Mouse (Mus musculus): ENCODE measurements around the gene Rptor. TPM values are rescaled to one million over a fixed set of nuclear protein-coding genes. Genes with fewer than 3 reads are reported as not detected.

Rptor gene
- polyA plus RNA-seq, 1 experiment from 2014 or later = 7.1 TPM

DNA sequence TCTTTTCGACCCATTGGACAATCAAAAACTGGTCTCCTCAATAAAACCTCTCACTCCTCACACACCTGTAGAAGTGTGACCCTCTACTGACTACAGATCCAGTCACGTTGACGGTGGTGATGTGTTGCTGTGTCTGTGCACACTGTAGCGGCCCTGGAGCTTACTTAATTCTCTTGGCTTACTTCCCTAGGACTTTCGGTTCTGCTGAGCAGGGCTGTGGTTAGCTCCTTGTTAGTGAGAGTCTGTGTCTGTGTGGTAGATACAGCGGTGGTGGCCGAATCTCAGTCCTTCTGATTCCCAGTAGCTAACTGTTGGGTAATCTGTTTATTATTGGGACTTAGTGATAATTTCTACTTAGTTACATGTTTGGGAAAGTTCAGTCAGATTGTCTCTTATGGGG lies 12.4 kb downstream of the Rptor start:
- TF ChIP-seq CTCF (IDR thresholded peaks at IDR 0.05; ENCODE audit: low read depth) = no peak
- H3K9ac ChIP-seq (ENCODE audit: low read depth, low read length) = no peak overlapping the region

DNA sequence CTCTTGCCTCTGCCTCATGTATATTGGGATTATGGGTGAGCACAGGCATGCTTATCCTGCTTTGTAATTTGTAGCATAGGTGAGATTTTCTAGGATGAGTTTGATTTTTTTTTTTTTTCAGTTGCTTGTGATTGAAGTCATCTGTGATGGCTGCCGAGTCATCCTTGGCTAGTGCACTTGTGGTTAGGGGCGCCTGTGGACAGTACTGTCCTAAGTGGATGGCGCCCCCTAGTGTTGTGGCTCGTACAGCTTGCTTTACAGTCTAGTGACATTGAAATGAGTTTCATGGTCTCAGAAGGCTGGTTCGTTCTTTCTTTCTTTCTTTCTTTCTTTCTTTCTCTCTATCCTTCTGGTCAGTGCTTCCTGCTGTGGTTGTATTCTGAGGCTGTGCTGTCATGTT lies 16.1 kb downstream of the Rptor start:
- no peak overlapping the region for H3K27ac ChIP-seq
- 59% methylated on average over 5 of the region's 5 CpGs for WGBS
- 0 out of 2 replicates have a peak, but pooled peaks cover 3% of the 10 kb centered on the region for H3K4me1 ChIP-seq (replicated peaks; ENCODE audit: insufficient read depth, low read length)
- no peak overlapping the region for H3K4me2 ChIP-seq (ENCODE audit: low read length)
- no peak for ATAC-seq (replicated peaks; ENCODE audit: low FRiP score, low read depth)
- no peaks in the 10 kb centered on the region for H3K36me3 ChIP-seq (ENCODE audit: insufficient read depth, low read length)
- H3K9ac ChIP-seq (ENCODE audit: low read depth, low read length) = no peak overlapping the region
- peak; percentile 55 for TF ChIP-seq CTCF (IDR thresholded peaks at IDR 0.05; ENCODE audit: low read depth)
- H3K4me3 ChIP-seq (replicated peaks; ENCODE audit: low read depth, low read length) = no peak overlapping the region
- peak; percentile 24 for DNase-seq (ENCODE audit: low spot score)
- H3K9me3 ChIP-seq (replicated peaks; ENCODE audit: low read length) = no peaks in the 10 kb centered on the region
- H3K27me3 ChIP-seq (ENCODE audit: insufficient read depth, low read length) = no peaks in the 10 kb centered on the region

More for the DNA sequence above, 12.4 kb downstream of the Rptor start:
- ATAC-seq (replicated peaks; ENCODE audit: low FRiP score, low read depth) = no peak
- WGBS = 87% methylated on average over 7 of the region's 7 CpGs
- Histone ChIP-seq H3K4me2 (ENCODE audit: low read length) (no peak overlapping the region), H3K36me3 (ENCODE audit: insufficient read depth, low read length) (no peaks in the 10 kb centered on the region), H3K27ac (no peak overlapping the region), H3K9me3 (replicated peaks; ENCODE audit: low read length) (no peaks in the 10 kb centered on the region), H3K4me3 (replicated peaks; ENCODE audit: low read depth, low read length) (no peak overlapping the region), H3K4me1 (replicated peaks; ENCODE audit: insufficient read depth, low read length) (no peaks in the 10 kb centered on the region), H3K27me3 (ENCODE audit: insufficient read depth, low read length) (no peaks in the 10 kb centered on the region)
- DNase-seq (ENCODE audit: low spot score) = no peak

DNA sequence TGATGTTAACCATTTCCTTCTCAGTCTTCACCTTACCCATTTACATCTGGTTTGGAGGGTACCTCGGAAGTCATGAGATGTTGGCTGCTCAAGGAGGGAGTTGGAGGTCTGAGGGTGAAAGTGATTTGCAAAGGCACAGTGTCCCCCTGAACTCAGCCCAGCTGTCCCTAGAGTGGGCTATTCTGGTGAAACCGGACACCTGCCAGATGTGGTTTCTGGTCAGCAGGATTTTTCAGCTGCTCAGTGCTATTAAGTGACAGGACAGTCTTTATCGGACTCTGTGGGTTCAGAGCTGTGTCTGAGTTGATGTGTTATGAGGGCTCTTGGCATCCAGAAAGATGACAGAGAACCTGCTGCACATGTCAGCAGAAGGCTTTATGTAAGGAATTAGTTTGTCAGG lies 18.6 kb downstream of the Rptor start:
- WGBS = 26% methylated on average over 3 of the region's 3 CpGs
- no peak for TF ChIP-seq CTCF (IDR thresholded peaks at IDR 0.05; ENCODE audit: low read depth)
- no peaks in the 10 kb centered on the region for H3K27me3 ChIP-seq (ENCODE audit: insufficient read depth, low read length)
- no peaks in the 10 kb centered on the region for H3K36me3 ChIP-seq (ENCODE audit: insufficient read depth, low read length)
- no peaks in the 10 kb centered on the region for H3K9me3 ChIP-seq (replicated peaks; ENCODE audit: low read length)
- 0 out of 2 replicates have a peak, but pooled peaks cover 3% of the 10 kb centered on the region for H3K4me1 ChIP-seq (replicated peaks; ENCODE audit: insufficient read depth, low read length)
- no peak overlapping the region for H3K27ac ChIP-seq
- ATAC-seq (replicated peaks; ENCODE audit: low FRiP score, low read depth) = no peak
- H3K4me2 ChIP-seq (ENCODE audit: low read length) = no peak overlapping the region
- H3K4me3 ChIP-seq (replicated peaks; ENCODE audit: low read depth, low read length) = no peak overlapping the region
- H3K9ac ChIP-seq (ENCODE audit: low read depth, low read length) = no peak overlapping the region
- DNase-seq (ENCODE audit: low spot score) = no peak

DNA sequence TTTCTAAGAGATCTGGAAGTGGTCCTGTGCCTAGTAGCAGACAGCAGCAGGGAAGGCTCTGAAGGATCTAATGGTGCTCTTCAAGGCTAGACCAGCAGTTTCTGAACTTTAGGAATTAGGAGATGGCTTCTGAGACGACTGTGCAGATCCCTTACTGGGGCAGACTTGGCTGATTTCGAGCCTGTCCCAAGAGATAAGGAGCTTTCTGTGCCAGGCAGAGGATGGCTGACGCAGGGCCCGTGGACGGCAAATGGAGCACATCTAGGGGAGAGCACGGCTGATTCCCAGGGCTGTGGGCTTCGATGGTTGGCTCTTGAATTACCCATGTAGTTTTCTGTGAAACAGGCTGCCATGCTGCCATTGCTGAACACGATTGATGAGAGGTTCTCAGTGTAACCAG lies 21.1 kb downstream of the Rptor start:
- WGBS = 82% methylated on average over 8 of the region's 8 CpGs
- no peak for ATAC-seq (replicated peaks; ENCODE audit: low FRiP score, low read depth)
- TF ChIP-seq CTCF (IDR thresholded peaks at IDR 0.05; ENCODE audit: low read depth) = no peak
- H3K27me3 ChIP-seq (ENCODE audit: insufficient read depth, low read length) = no peaks in the 10 kb centered on the region
- H3K4me1 ChIP-seq (replicated peaks; ENCODE audit: insufficient read depth, low read length) = 0 out of 2 replicates have a peak, but pooled peaks cover 3% of the 10 kb centered on the region
- no peak overlapping the region for H3K27ac ChIP-seq
- H3K4me2 ChIP-seq (ENCODE audit: low read length) = no peak overlapping the region
- H3K4me3 ChIP-seq (replicated peaks; ENCODE audit: low read depth, low read length) = no peak overlapping the region
- H3K36me3 ChIP-seq (ENCODE audit: insufficient read depth, low read length) = no peaks in the 10 kb centered on the region
- no peaks in the 10 kb centered on the region for H3K9me3 ChIP-seq (replicated peaks; ENCODE audit: low read length)
- no peak overlapping the region for H3K9ac ChIP-seq (ENCODE audit: low read depth, low read length)
- no peak for DNase-seq (ENCODE audit: low spot score)

DNA sequence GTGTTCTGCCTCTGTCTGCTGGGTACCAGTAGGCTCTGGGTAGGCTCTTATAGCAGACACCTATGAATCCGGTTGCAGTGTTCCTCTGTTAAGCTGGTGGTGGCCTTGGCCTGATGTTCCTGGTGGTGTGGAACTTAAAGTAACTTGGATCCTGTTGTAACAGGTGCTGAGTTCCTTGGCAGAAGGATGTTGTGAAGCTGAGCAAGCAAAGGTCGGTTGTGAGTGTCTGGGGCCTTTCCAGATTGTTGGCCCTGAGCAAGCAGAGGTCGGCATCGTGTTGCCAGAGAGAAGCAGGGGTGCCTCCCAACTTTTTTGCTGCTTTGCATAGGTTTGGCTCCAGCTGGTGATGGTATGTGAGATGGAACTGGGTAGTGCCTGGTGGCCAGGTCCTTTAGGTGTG lies 21.7 kb downstream of the Rptor start:
- TF ChIP-seq CTCF (IDR thresholded peaks at IDR 0.05; ENCODE audit: low read depth) = no peak
- Histone ChIP-seq H3K4me3 (replicated peaks; ENCODE audit: low read depth, low read length) (no peak overlapping the region), H3K27me3 (ENCODE audit: insufficient read depth, low read length) (no peaks in the 10 kb centered on the region), H3K4me2 (ENCODE audit: low read length) (no peak overlapping the region), H3K9ac (ENCODE audit: low read depth, low read length) (no peak overlapping the region), H3K9me3 (replicated peaks; ENCODE audit: low read length) (no peaks in the 10 kb centered on the region), H3K36me3 (ENCODE audit: insufficient read depth, low read length) (no peaks in the 10 kb centered on the region), H3K4me1 (replicated peaks; ENCODE audit: insufficient read depth, low read length) (0 out of 2 replicates have a peak, but pooled peaks cover 3% of the 10 kb centered on the region), H3K27ac (no peak overlapping the region)
- 54% methylated on average over 4 of the region's 4 CpGs for WGBS
- DNase-seq (ENCODE audit: low spot score) (no peak), ATAC-seq (replicated peaks; ENCODE audit: low FRiP score, low read depth) (no peak)

DNA sequence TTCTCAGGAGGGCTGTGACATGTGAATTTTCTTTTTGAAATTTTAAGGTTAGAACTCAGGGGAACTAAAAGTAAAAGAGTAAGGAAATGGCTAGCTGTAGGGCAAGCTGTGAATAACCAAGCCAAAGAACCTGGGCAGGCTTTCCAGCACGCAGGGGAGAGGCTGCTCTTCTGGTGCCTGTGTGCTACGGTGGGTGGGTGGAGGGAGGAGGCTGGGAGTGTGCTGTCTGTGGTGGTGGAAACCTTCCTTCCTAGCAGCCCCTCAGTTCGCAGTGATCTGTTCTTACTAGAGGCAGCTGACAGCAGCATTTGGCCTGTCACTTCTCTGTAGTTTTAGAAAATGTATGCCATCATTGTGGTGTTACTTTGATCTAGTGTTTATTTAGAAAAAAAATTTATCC lies 22.2 kb downstream of the Rptor start:
- no peak overlapping the region for H3K9ac ChIP-seq (ENCODE audit: low read depth, low read length)
- ATAC-seq (replicated peaks; ENCODE audit: low FRiP score, low read depth) = no peak
- no peaks in the 10 kb centered on the region for H3K27me3 ChIP-seq (ENCODE audit: insufficient read depth, low read length)
- no peaks in the 10 kb centered on the region for H3K36me3 ChIP-seq (ENCODE audit: insufficient read depth, low read length)
- no peak overlapping the region for H3K4me3 ChIP-seq (replicated peaks; ENCODE audit: low read depth, low read length)
- DNase-seq (ENCODE audit: low spot score) = no peak
- H3K4me2 ChIP-seq (ENCODE audit: low read length) = no peak overlapping the region
- 0 out of 2 replicates have a peak, but pooled peaks cover 8% of the 10 kb centered on the region for H3K4me1 ChIP-seq (replicated peaks; ENCODE audit: insufficient read depth, low read length)
- no peaks in the 10 kb centered on the region for H3K9me3 ChIP-seq (replicated peaks; ENCODE audit: low read length)
- H3K27ac ChIP-seq = no peak overlapping the region
- no peak for TF ChIP-seq CTCF (IDR thresholded peaks at IDR 0.05; ENCODE audit: low read depth)
- WGBS = 27% methylated on average over 3 of the region's 3 CpGs

DNA sequence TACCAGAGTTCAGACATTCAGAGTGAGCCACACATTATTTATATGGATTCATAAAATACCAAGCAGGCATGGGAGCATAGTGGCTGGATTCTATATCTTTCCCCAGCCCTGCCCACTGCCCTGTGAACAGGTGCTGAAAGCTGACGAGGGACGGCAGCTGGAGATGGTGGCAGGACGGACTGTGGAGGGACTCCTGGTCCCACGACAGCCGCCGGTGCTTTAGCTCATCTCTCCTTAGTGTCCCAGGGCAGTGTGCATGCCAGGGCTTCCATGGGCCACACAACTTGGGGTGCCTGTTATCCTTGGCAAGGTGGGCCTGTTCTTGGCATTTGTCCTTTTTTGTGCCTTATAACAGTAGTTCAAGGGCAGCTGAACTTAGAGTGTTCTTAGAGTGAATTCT lies 22.8 kb downstream of the Rptor start:
- ATAC-seq (replicated peaks; ENCODE audit: low FRiP score, low read depth) (no peak), DNase-seq (ENCODE audit: low spot score) (no peak)
- no peak overlapping the region for H3K4me3 ChIP-seq (replicated peaks; ENCODE audit: low read depth, low read length)
- no peak overlapping the region for H3K4me2 ChIP-seq (ENCODE audit: low read length)
- no peak overlapping the region for H3K9ac ChIP-seq (ENCODE audit: low read depth, low read length)
- no peak overlapping the region for H3K27ac ChIP-seq
- H3K27me3 ChIP-seq (ENCODE audit: insufficient read depth, low read length) = no peaks in the 10 kb centered on the region
- TF ChIP-seq CTCF (IDR thresholded peaks at IDR 0.05; ENCODE audit: low read depth) = no peak
- WGBS = 60% methylated on average over 6 of the region's 6 CpGs
- no peaks in the 10 kb centered on the region for H3K9me3 ChIP-seq (replicated peaks; ENCODE audit: low read length)
- 0 out of 2 replicates have a peak, but pooled peaks cover 8% of the 10 kb centered on the region for H3K4me1 ChIP-seq (replicated peaks; ENCODE audit: insufficient read depth, low read length)
- H3K36me3 ChIP-seq (ENCODE audit: insufficient read depth, low read length) = no peaks in the 10 kb centered on the region

Measured in kidney, postnatal 0 days (tissue).